Mouse (Mus musculus) spleen, postnatal 14 days (tissue): ENCODE measurements around the gene Rrp8.

Source experiments
- DNase-seq, 2 experiments: peaks; one replicate each; pipeline ENCODE4 v3.0.0; 2021 to 2022; ENCODE audit warnings: low spot score in 2 of 2

The Rrp8 gene

GRCm38 (mm10) chr7:105703816-105704215 lies 33.4 kb downstream of the Rrp8 start:
- DNase-seq = no peak

DNA sequence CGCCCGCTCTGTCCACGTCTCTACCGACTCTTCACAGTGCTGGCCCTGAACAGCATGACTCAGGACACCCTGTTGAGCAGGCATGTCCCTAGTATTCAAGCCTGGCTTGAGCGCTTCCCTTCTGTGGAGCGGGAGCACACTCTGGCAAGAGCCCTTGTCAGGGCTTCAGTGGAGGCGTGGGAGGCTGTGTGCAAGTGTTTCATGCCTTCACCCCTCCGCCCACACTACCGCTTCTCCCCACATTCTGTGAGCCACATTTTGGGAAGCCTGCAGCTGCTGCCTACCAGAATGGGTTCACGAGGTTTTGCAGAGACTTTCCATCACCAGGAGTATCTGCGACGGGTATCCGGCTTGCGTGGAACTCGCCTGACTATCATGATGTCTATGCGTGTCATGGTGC lies 34.0 kb downstream of the Rrp8 start:
- DNase-seq = no peak

- no peak for DNase-seq
Observed at GRCm38 (mm10) chr7:105690875-105691274, 46.3 kb downstream of the Rrp8 start.

- no peak for DNase-seq
Observed at GRCm38 (mm10) chr7:105685541-105686197, 51.5 kb downstream of the Rrp8 start.
